Mouse (Mus musculus) adrenal gland, postnatal 14 days (tissue): ENCODE results near the gene Psmc3ip. TPM values are rescaled to one million over a fixed set of nuclear protein-coding genes. Genes with fewer than 3 reads are reported as not detected.

Experiments
- DNase-seq: peaks from one replicate; pipeline ENCODE4 v3.0.0; 2021; ENCODE audit warnings: mixed read lengths
- microRNA-seq, 2 experiments: library from miRNA; unstranded; fragments of <30 nt; microRNA quantifications; one replicate each; pipeline ENCODE4 v1.2.0; 2021
- total RNA-seq: library from RNA; stranded (reverse); gene quantifications from 2 replicates; pipeline ENCODE4 v1.2.3, GENCODE M21; 2021

Gene Psmc3ip
- total RNA-seq, 1 experiment from 2014 or later, result 8.8 TPM

DNA sequence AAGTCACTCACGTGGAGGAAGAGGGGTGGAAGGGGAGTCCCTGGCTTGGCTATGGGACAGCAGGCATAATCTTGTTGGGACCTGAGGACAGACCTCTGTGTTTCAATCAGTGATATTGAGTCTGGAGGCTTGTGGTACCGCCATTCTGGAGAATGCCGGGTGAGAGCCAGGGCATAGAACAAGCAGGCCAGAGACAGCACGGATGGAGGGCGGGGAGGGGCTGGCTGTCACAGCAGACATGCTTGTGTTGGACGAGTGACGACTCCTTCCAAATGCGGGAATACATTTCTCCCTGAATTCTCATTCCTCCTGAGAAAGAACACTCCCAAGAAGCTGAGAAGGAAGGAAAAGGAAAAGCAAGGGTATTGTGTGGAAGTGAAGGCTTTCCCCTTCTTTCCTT is 43.6 kb downstream of the Psmc3ip start:
- no peak for DNase-seq

DNA sequence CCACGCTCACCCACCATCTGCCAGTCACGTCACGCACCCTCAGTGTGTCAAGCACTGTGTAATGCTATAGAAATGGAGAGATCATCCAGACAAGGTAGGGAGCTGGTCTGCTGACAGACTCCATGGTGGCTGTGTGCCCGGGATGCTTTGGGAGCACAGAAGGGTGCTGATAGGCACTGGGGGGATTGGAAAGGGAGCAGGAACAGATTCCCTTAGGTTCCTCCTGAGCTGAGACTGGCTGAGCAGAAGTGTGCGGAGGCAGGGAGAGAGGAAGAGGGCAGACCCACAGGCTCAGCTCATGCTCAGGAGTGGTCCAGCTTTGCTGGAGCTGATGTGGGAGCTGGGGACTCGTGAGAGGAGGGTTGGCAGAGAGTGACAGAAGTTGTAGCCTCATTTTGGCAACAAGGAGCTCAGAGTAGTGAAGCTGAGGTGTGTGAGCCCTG is 44.2 kb downstream of the Psmc3ip start:
- no peak for DNase-seq

- no peak for DNase-seq
Measured at GRCm38 (mm10) chr11:101050359-101050758, 44.9 kb downstream of the Psmc3ip start.

GRCm38 (mm10) chr11:101047502-101047901 is 47.7 kb downstream of the Psmc3ip start:
- DNase-seq, result no peak

GRCm38 (mm10) chr11:101046440-101046839 is 48.8 kb downstream of the Psmc3ip start:
- DNase-seq, result no peak

DNA sequence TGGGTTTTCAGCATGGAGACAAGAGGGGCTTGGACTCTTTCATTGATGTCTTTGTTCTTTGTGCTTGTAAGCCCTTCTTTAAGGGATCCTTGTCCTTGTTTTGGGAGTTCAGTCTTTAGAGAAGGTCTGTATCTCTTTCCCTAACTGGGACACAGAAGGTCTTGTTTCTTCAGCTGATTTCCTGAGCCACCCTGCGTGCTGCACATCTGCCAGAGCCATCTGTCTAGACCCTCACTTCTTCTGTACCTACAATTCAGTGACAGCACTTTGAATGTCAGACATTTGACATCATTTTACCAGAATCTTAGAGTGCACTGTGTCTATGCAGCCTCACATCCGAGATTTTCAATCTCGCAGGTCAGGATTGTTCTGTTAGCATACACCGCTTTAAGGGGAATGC is 49.4 kb downstream of the Psmc3ip start:
- no peak for DNase-seq

Small RNA genes lying within 50 kb of the gene (microRNA-seq; reads per million reads assigned to microRNA genes)
- 0 reads per million in 2 experiments for gene Gm27626

Other genes with a start within 250 kb of the Psmc3ip start
- gene Stat5b, start 244.7 kb downstream of the Psmc3ip start, total RNA-seq, result 72.8 and 74.6 TPM in 2 replicates
- 37.8 and 44.2 TPM in 2 replicates for gene Stat5a, start 236.1 kb downstream of the Psmc3ip start, total RNA-seq
- 75.1 and 82.4 TPM in 2 replicates for gene Stat3, start 155.9 kb downstream of the Psmc3ip start, total RNA-seq
- 290 and 306 TPM in 2 replicates for gene Cavin1, start 124.5 kb downstream of the Psmc3ip start, total RNA-seq
- 91.3 and 111 TPM in 2 replicates for gene Atp6v0a1, start 86.0 kb downstream of the Psmc3ip start, total RNA-seq
- 29.6 and 30.8 TPM in 2 replicates for gene Naglu, start 25.4 kb downstream of the Psmc3ip start, total RNA-seq
- gene Hsd17b1, start 17.0 kb downstream of the Psmc3ip start, total RNA-seq, result 0.85 and 1.2 TPM in 2 replicates
- 87.7 and 97.6 TPM in 2 replicates for gene Coasy, start 12.9 kb downstream of the Psmc3ip start, total RNA-seq
- gene Mlx, start 8.2 kb downstream of the Psmc3ip start, total RNA-seq, result 39.8 and 45.9 TPM in 2 replicates
- gene Retreg3, start 24.5 kb upstream of the Psmc3ip start, total RNA-seq, result 53.7 and 56.0 TPM in 2 replicates
- gene Tubg1, start 24.5 kb upstream of the Psmc3ip start, total RNA-seq, result 45.9 and 48.6 TPM in 2 replicates
- 7.2 and 7.9 TPM in 2 replicates for gene Tubg2, start 60.5 kb upstream of the Psmc3ip start, total RNA-seq
- 10.9 and 13.5 TPM in 2 replicates for gene Cntnap1, start 75.1 kb upstream of the Psmc3ip start, total RNA-seq
- 30.5 and 32.7 TPM in 2 replicates for gene Plekhh3, start 75.9 kb upstream of the Psmc3ip start, total RNA-seq
- gene Ccr10, start 80.0 kb upstream of the Psmc3ip start, total RNA-seq, result 1.4 and 1.5 TPM in 2 replicates
- gene Ezh1, start 131.0 kb upstream of the Psmc3ip start, total RNA-seq, result 28.8 and 37.7 TPM in 2 replicates
- 107 and 145 TPM in 2 replicates for gene Ramp2, start 150.6 kb upstream of the Psmc3ip start, total RNA-seq
- 116 and 120 TPM in 2 replicates for gene Vps25, start 158.3 kb upstream of the Psmc3ip start, total RNA-seq
- 3.4 and 3.6 TPM in 2 replicates for gene Wnk4, start 165.1 kb upstream of the Psmc3ip start, total RNA-seq
- 0.44 and 0.86 TPM in 2 replicates for gene Cntd1, start 183.6 kb upstream of the Psmc3ip start, total RNA-seq
- 79.4 and 80.1 TPM in 2 replicates for gene Coa3, start 183.7 kb upstream of the Psmc3ip start, total RNA-seq
- gene Becn1, start 206.8 kb upstream of the Psmc3ip start, total RNA-seq, result 135 and 147 TPM in 2 replicates
- gene Psme3, start 220.8 kb upstream of the Psmc3ip start, total RNA-seq, result 148 and 152 TPM in 2 replicates
- gene Aoc2, start 229.6 kb upstream of the Psmc3ip start, total RNA-seq, result 7.3 and 10.2 TPM in 2 replicates
- gene Aoc3, start 235.2 kb upstream of the Psmc3ip start, total RNA-seq, result 125 and 168 TPM in 2 replicates